Mouse (Mus musculus): Measurements from ENCODE around the gene Coro2a. TPM values are rescaled to one million over a fixed set of nuclear protein-coding genes. Genes with fewer than 3 reads are reported as not detected.
A peak's percentile ranks its signal among the peaks of the same experiment; 100 is the strongest.

The Coro2a gene
- total and polyA plus RNA-seq, 2 experiments from 2014 or later, result 6.2 to 26.7 TPM

DNA sequence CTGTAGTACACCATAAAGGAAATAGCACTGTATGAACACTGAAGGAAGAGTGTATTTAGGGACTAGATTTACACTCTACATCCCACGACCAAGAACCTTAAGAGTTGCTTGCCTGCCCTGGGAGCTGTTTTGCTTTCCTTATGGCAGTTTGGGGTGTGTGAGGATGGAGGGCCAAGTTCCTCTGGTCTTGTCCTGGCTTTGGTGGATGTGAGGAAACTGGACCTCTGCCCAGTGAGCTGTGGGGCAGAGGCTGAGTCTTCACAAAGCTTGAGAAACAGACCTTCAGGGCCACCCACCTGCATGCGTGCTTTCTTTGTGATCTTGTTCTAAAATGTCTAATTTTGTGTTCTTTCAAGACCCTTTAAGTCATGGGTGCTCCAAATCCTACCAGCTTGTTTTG lies 69.5 kb downstream of the Coro2a start:
- H3K9me3 ChIP-seq (ENCODE audit: low read length), result no peaks in the 10 kb centered on the region
- ATAC-seq (no peak), DNase-seq (ENCODE audit: low spot score) (no peak)
- no peak overlapping the region for H3K27ac ChIP-seq
- no peaks in the 10 kb centered on the region for H3K36me3 ChIP-seq (ENCODE audit: insufficient read depth, low read length)
- WGBS, result 92% methylated on average over 2 of the region's 2 CpGs
- no peak for TF ChIP-seq CTCF (IDR thresholded peaks at IDR 0.05; ENCODE audit: low read depth)
- H3K9ac ChIP-seq (replicated peaks; ENCODE audit: low read length), result no peak overlapping the region
- H3K4me2 ChIP-seq (ENCODE audit: low read depth, low read length), result no peak overlapping the region
- no peaks in the 10 kb centered on the region; the same call in 1 of the 2 replicates for H3K27me3 ChIP-seq (ENCODE audit: insufficient read depth, low read length)
- no peak overlapping the region for H3K4me3 ChIP-seq (ENCODE audit: low read length)
- 0 out of 2 replicates have a peak, but pooled peaks cover 3% of the 10 kb centered on the region for H3K4me1 ChIP-seq (ENCODE audit: insufficient read depth, low read length)

DNA sequence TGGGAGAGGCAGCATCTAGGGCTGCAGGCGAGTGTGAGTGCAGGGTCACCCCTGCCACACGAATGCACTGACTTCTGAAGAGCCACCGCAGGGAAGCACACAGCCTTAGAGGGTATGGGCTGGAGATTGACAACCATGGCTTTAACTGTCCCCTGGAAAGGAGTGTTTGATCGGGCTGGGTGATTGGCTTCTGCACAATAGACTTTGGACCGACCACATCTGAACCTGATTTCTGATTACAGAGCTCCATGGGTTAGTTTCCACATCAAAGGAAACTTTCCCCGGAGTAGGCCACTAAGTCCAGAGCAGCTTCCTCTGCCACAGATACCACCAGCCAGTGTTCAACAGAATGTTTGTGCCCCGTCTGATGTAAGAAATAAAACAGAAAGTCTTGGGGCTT lies 72.3 kb downstream of the Coro2a start:
- H3K9me3 ChIP-seq (ENCODE audit: low read length), result no peaks in the 10 kb centered on the region
- 0 out of 2 replicates have a peak, but pooled peaks cover 6% of the 10 kb centered on the region for H3K4me1 ChIP-seq (ENCODE audit: insufficient read depth, low read length)
- H3K9ac ChIP-seq (replicated peaks; ENCODE audit: low read length), result no peak overlapping the region
- no peak overlapping the region for H3K27ac ChIP-seq
- H3K4me3 ChIP-seq (ENCODE audit: low read length), result no peak overlapping the region
- H3K36me3 ChIP-seq (ENCODE audit: insufficient read depth, low read length), result no peaks in the 10 kb centered on the region
- 47% methylated on average over 7 of the region's 7 CpGs for WGBS
- DNase-seq (ENCODE audit: low spot score), result no peak
- no peak overlapping the region for H3K4me2 ChIP-seq (ENCODE audit: low read depth, low read length)
- H3K27me3 ChIP-seq (ENCODE audit: insufficient read depth, low read length), result no peaks in the 10 kb centered on the region
- ATAC-seq, result no peak
- TF ChIP-seq CTCF (IDR thresholded peaks at IDR 0.05; ENCODE audit: low read depth), result no peak

DNA sequence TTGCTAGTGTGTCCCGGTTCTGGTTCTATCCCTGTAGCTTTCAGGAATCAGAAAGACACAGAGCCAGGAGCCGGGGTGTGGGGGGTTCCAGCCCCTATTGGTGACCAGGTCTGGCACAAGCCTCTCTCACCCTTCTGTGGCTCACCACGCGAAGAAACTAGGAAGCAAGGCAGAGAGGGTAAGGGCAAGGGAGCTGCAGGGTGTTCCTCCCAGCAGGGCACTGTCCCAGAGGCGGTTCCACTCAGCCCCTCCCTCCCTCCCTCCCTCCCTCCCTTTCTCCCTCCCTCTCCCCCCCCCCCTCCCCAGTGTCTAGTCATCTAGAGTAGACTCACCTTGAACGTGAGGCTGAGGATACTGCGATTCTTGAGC lies 74.5 kb downstream of the Coro2a start:
- no peak for ATAC-seq
- 13% methylated on average over 6 of the region's 7 CpGs for WGBS
- Histone ChIP-seq H3K4me1 (ENCODE audit: insufficient read depth, low read length) (0 out of 2 replicates have a peak, but pooled peaks cover 3% of the 10 kb centered on the region), H3K27ac (no peak overlapping the region), H3K4me3 (ENCODE audit: low read length) (no peak overlapping the region), H3K27me3 (ENCODE audit: insufficient read depth, low read length) (no peaks in the 10 kb centered on the region), H3K9ac (replicated peaks; ENCODE audit: low read length) (no peak overlapping the region), H3K9me3 (ENCODE audit: low read length) (no peaks in the 10 kb centered on the region), H3K4me2 (ENCODE audit: low read depth, low read length) (peak overlapping the region; percentile 47), H3K36me3 (ENCODE audit: insufficient read depth, low read length) (no peaks in the 10 kb centered on the region)
- TF ChIP-seq CTCF (IDR thresholded peaks at IDR 0.05; ENCODE audit: low read depth), result no peak
- no peak for DNase-seq (ENCODE audit: low spot score)

DNA sequence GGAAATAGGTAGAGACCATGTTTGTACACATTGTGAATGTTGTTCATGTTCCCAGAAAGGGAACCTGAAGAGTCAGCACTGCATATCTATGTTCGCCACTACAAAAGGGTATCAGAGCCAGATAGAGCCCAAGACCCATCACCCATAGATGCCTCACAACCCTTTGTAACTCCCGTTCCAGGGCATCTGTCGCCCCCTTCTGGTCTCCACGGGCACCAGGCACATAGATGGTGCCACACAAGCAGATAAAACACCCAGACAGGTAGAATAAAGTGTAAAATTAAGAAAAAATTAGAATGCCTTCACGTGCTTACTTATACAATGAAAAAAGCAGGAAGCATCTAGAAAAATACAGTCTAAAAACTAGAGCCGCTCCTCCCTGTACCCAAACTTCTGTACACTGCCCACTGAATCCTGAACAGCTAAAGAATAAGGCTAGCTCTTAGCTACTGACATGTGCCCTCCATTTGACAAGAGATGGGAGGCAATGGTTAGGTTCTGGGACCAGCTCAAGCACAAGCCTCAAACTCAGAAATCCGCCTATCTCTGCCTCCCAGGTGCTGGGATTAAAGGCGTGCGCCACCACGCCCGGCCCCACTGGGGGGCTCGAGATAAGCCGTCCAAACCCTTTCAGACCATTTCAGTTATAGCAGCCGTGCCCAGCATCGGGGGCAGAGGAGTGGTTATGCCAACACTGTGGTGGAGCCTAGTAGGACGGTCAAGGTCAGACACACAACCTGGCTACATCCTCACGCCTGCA lies 75.0 kb downstream of the Coro2a start:
- TF ChIP-seq CTCF (IDR thresholded peaks at IDR 0.05; ENCODE audit: low read depth), result peak; percentile 43
- Histone ChIP-seq H3K4me1 (ENCODE audit: insufficient read depth, low read length) (0 out of 2 replicates have a peak, but pooled peaks cover 3% of the 10 kb centered on the region), H3K9ac (replicated peaks; ENCODE audit: low read length) (no peak overlapping the region), H3K27ac (no peak overlapping the region), H3K36me3 (ENCODE audit: insufficient read depth, low read length) (no peaks in the 10 kb centered on the region), H3K4me3 (ENCODE audit: low read length) (no peak overlapping the region), H3K27me3 (ENCODE audit: insufficient read depth, low read length) (no peaks in the 10 kb centered on the region), H3K4me2 (ENCODE audit: low read depth, low read length) (peak overlapping the region; percentile 47), H3K9me3 (ENCODE audit: low read length) (no peaks in the 10 kb centered on the region)
- DNase-seq (ENCODE audit: low spot score) (no peak), ATAC-seq (no peak)
- WGBS, result 38% methylated on average over 17 of the region's 17 CpGs

DNA sequence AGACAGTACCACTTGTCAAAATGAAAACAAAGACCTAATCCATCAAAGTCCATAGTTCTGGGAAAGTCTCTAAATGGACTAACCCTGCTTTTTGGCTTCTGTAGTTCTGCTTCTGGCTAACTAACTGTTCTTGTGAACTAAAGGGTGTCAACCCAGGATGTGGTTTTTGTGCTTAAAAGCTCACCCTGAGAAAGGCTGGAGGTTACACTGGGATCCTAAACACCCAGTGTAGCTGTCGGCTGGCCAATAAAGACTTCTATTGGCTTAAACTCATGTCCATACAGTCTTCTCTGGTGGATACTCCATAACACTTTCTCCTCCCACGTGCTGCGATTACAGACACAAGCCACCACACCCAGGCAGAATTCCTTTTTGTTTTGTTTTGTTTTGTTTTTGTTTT lies 75.8 kb downstream of the Coro2a start:
- Histone ChIP-seq H3K9ac (replicated peaks; ENCODE audit: low read length) (no peak overlapping the region), H3K27ac (no peak overlapping the region), H3K27me3 (ENCODE audit: insufficient read depth, low read length) (no peaks in the 10 kb centered on the region), H3K4me1 (ENCODE audit: insufficient read depth, low read length) (0 out of 2 replicates have a peak, but pooled peaks cover 3% of the 10 kb centered on the region), H3K36me3 (ENCODE audit: insufficient read depth, low read length) (no peaks in the 10 kb centered on the region), H3K9me3 (ENCODE audit: low read length) (no peaks in the 10 kb centered on the region), H3K4me3 (ENCODE audit: low read length) (no peak overlapping the region), H3K4me2 (ENCODE audit: low read depth, low read length) (no peak overlapping the region)
- no peak for ATAC-seq
- WGBS, result 90% methylated on average over 3 of the region's 3 CpGs
- DNase-seq (ENCODE audit: low spot score), result no peak
- no peak for TF ChIP-seq CTCF (IDR thresholded peaks at IDR 0.05; ENCODE audit: low read depth)

DNA sequence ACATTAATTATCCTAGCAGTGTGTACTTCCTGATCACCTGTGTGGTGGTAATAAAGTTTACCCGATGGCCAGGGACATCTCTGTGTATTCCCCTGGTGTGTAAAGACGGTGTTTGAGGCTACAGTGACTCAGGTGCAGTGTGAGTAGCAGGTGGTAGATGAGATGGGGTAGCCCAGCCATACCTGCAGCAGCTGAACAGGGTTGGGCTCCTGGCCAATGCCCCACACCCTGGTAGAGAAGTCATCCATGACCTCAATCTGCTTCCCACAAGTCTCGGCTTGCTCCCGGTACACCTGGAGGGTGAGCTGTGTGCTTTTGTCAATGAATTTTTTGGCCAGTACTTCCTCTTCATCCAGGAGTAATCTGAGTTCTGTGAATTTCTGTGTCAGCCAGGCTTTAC lies 78.7 kb downstream of the Coro2a start:
- Histone ChIP-seq H3K4me2 (ENCODE audit: low read depth, low read length) (no peak overlapping the region), H3K36me3 (ENCODE audit: insufficient read depth, low read length) (no peaks in the 10 kb centered on the region), H3K9ac (replicated peaks; ENCODE audit: low read length) (no peak overlapping the region), H3K4me3 (ENCODE audit: low read length) (no peak overlapping the region), H3K27me3 (ENCODE audit: insufficient read depth, low read length) (no peaks in the 10 kb centered on the region), H3K27ac (no peak overlapping the region), H3K9me3 (ENCODE audit: low read length) (no peaks in the 10 kb centered on the region), H3K4me1 (ENCODE audit: insufficient read depth, low read length) (0 out of 2 replicates have a peak, but pooled peaks cover 3% of the 10 kb centered on the region)
- 84% methylated on average over 4 of the region's 4 CpGs for WGBS
- DNase-seq (ENCODE audit: low spot score) (no peak), ATAC-seq (no peak)
- no peak for TF ChIP-seq CTCF (IDR thresholded peaks at IDR 0.05; ENCODE audit: low read depth)

DNA sequence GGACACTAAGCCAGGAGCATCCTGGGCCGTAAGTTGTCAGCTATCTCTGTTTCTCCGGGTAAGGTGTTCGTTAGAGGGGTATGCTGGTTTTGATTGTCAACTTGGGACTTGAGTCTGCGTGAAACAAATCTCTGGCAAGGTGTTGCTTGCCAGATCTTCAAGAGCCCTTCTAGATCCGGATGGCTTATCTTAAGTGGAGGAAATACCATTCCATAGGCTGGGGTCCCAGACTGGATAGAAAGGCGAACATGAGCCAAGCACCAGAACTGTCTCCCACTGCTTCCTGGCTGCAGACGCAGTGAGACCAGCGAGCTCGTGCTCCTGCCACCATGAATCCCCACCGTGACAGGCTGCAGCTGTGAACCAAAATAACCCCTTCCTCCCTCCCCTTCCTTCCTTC lies 80.5 kb downstream of the Coro2a start:
- 79% methylated on average over 10 of the region's 10 CpGs for WGBS
- no peaks in the 10 kb centered on the region for H3K9me3 ChIP-seq (ENCODE audit: low read length)
- H3K27me3 ChIP-seq (ENCODE audit: insufficient read depth, low read length), result no peaks in the 10 kb centered on the region
- no peaks in the 10 kb centered on the region for H3K36me3 ChIP-seq (ENCODE audit: insufficient read depth, low read length)
- H3K9ac ChIP-seq (replicated peaks; ENCODE audit: low read length), result no peak overlapping the region
- no peaks in the 10 kb centered on the region for H3K4me1 ChIP-seq (ENCODE audit: insufficient read depth, low read length)
- no peak overlapping the region for H3K4me2 ChIP-seq (ENCODE audit: low read depth, low read length)
- no peak for TF ChIP-seq CTCF (IDR thresholded peaks at IDR 0.05; ENCODE audit: low read depth)
- no peak overlapping the region for H3K4me3 ChIP-seq (ENCODE audit: low read length)
- H3K27ac ChIP-seq, result no peak overlapping the region
- ATAC-seq (no peak), DNase-seq (ENCODE audit: low spot score) (no peak)
